Comparison of ENCODE assay signal across 15 mouse cellular contexts in the genomic region with DNA sequence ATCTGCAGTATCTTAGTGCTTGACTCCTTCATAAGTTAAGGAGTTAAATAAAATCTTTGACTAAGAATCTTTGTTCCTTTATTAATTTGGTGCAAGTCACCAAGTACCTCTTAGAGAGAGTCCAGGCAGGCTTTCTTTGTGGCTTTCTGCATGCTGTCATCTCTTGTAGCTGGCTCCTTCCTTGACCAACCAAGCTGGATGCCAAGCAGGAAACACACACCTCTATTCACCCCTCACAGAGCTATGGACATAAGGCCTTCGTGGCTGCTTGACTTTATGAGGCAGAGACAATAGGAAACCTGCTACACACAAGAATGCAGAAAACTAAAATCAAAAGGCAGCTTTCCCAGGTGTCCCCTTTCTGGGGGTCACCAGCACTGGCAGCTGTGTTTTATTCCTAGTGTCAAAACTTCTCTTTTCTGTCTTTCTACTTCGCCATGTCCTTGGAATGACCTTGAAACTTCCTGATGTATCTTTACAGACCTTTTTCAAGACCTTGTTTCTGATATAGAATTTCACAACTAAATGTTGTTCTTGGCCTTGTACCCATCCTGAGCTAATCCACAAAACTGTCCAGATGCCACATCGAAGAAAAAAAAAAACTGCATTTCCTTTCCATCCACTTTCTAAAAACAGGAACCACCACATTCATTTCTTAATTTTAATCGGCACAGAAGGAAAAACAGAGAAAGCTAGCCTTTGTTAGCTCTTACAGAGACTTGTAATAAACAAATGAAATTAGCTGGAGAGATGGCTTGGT.
"Had no signal": no experiment of that assay in that cellular context is flagged by ENCODE, and none has a peak within 500 bp of the region (broad histone marks: within the 10 kb centered on the region; RNA-seq: fewer than 3 reads in every experiment).

No protein-coding gene starts in this region.

- H3K4me3 ChIP-seq: kidney, embryonic 15.5 days; limb, embryonic 13.5 days; liver, embryonic 15.5 days; midbrain, embryonic 10.5 days; neural tube, embryonic 13.5 days had no signal

- H3K27me3 ChIP-seq: kidney, embryonic 15.5 days; liver, embryonic 15.5 days had no signal

- H3K9ac ChIP-seq: kidney, embryonic 15.5 days; limb, embryonic 13.5 days; liver, embryonic 15.5 days; lung, embryonic 14.5 days; neural tube, embryonic 13.5 days had no signal

- DNase-seq: kidney, adult 2 months; kidney, postnatal 25 days; layer of hippocampus, adult 9-11 months; left cerebral cortex, postnatal 4 days; lung, embryonic 14.5 days; lung, postnatal 10 days; lung, postnatal 4 days; midbrain, embryonic 14.5 days; right cerebral cortex, postnatal 25 days; thymus, postnatal 4 days had no signal

- H3K36me3 ChIP-seq: kidney, embryonic 15.5 days; limb, embryonic 13.5 days; liver, embryonic 15.5 days; midbrain, embryonic 10.5 days; neural tube, embryonic 13.5 days had no signal

- H3K4me2 ChIP-seq: kidney, embryonic 15.5 days; limb, embryonic 13.5 days; liver, embryonic 15.5 days; lung, embryonic 14.5 days; neural tube, embryonic 13.5 days had no signal

- H3K27ac ChIP-seq: kidney, embryonic 15.5 days; limb, embryonic 13.5 days; midbrain, embryonic 10.5 days; neural tube, embryonic 13.5 days had no signal

- H3K9me3 ChIP-seq: kidney, embryonic 15.5 days; limb, embryonic 13.5 days; liver, embryonic 15.5 days; midbrain, embryonic 10.5 days; neural tube, embryonic 13.5 days had no signal

- H3K4me1 ChIP-seq: kidney, embryonic 15.5 days; midbrain, embryonic 10.5 days had no signal
